Mouse (Mus musculus): ENCODE data around the gene Smyd4. TPM values are rescaled to one million over a fixed set of nuclear protein-coding genes. Genes with fewer than 3 reads are reported as not detected.
A peak's percentile ranks its signal among the peaks of the same experiment; 100 is the strongest.

Gene Smyd4
- polyA plus RNA-seq, 1 experiment: 1.1 TPM

GRCm38 (mm10) chr11:75452812-75453557 lies 104.8 kb downstream of the Smyd4 start:
- Histone ChIP-seq H3K4me3 (replicated peaks; ENCODE audit: control insufficient read depth, low read depth, low read length) (no peak overlapping the region), H3K4me1 (ENCODE audit: control insufficient read depth, insufficient read depth, low read length) (peaks cover 12% of the 10 kb centered on the region), H3K27ac (ENCODE audit: control insufficient read depth, insufficient read depth, low read depth, low read length, poor library complexity) (no peak overlapping the region)
- TF ChIP-seq POLR2A (IDR thresholded peaks at IDR 0.05; ENCODE audit: borderline replicate concordance, control insufficient read depth, low read depth, low read length) (no peak), CTCF (IDR thresholded peaks at IDR 0.05; ENCODE audit: control insufficient read depth, insufficient read depth, low read length) (no peak)
- 91% methylated on average over 31 of the region's 31 CpGs for WGBS

- TF ChIP-seq POLR2A (IDR thresholded peaks at IDR 0.05; ENCODE audit: borderline replicate concordance, control insufficient read depth, low read depth, low read length): peak; percentile 85; the same call in 1 of the 2 replicates
- TF ChIP-seq CTCF (IDR thresholded peaks at IDR 0.05; ENCODE audit: control insufficient read depth, insufficient read depth, low read length): peak; percentile 55
- Histone ChIP-seq H3K4me1 (ENCODE audit: control insufficient read depth, insufficient read depth, low read length) (peaks cover 15% of the 10 kb centered on the region), H3K27ac (ENCODE audit: control insufficient read depth, insufficient read depth, low read depth, low read length, poor library complexity) (peak within 1 kb of the TSS; percentile 66), H3K4me3 (replicated peaks; ENCODE audit: control insufficient read depth, low read depth, low read length) (peak within 1 kb of the TSS; percentile 79)
- WGBS: 3% methylated on average over 56 of the region's 56 CpGs
Measured at GRCm38 (mm10) chr11:75453991-75454930, 106.0 kb downstream of the Smyd4 start, which contains the start of gene Wdr81. Wdr81 (minus strand) TSS chr11:75454717.

Other genes starting within 250 kb of the Smyd4 start
- 0.36 TPM in 1 of 2 replicates, not detected in the other for gene Hic1, start 178.9 kb upstream of the Smyd4 start, polyA plus RNA-seq (2011; ENCODE audit: insufficient read depth, insufficient read length, low replicate concordance, missing spikeins)
- gene Ovca2, start 169.6 kb upstream of the Smyd4 start, polyA plus RNA-seq (2011; ENCODE audit: insufficient read depth, insufficient read length, low replicate concordance, missing spikeins): 5.6 and 20.8 TPM in 2 replicates
- gene Dph1, start 157.2 kb upstream of the Smyd4 start, polyA plus RNA-seq (2011; ENCODE audit: insufficient read depth, insufficient read length, low replicate concordance, missing spikeins): 3.5 and 5.9 TPM in 2 replicates
- 0.65 and 0.85 TPM in 2 replicates for gene Rtn4rl1, start 154.7 kb upstream of the Smyd4 start, polyA plus RNA-seq (2011; ENCODE audit: insufficient read depth, insufficient read length, low replicate concordance, missing spikeins)
- gene Rpa1, start 109 bp upstream of the Smyd4 start, polyA plus RNA-seq (2011; ENCODE audit: insufficient read depth, insufficient read length, low replicate concordance, missing spikeins): 40.3 and 44.6 TPM in 2 replicates
- gene Serpinf1, start 74.3 kb downstream of the Smyd4 start, polyA plus RNA-seq (2011; ENCODE audit: insufficient read depth, insufficient read length, low replicate concordance, missing spikeins): 16.7 and 18.3 TPM in 2 replicates
- 0.70 and 2.2 TPM in 2 replicates for gene Serpinf2, start 91.2 kb downstream of the Smyd4 start, polyA plus RNA-seq (2011; ENCODE audit: insufficient read depth, insufficient read length, low replicate concordance, missing spikeins)
- 21.0 and 33.5 TPM in 2 replicates for gene Wdr81, start 106.3 kb downstream of the Smyd4 start, polyA plus RNA-seq (2011; ENCODE audit: insufficient read depth, insufficient read length, low replicate concordance, missing spikeins)
- 1.2 and 5.0 TPM in 2 replicates for gene Tlcd2, start 113.3 kb downstream of the Smyd4 start, polyA plus RNA-seq (2011; ENCODE audit: insufficient read depth, insufficient read length, low replicate concordance, missing spikeins)
- gene Prpf8, start 138.4 kb downstream of the Smyd4 start, polyA plus RNA-seq (2011; ENCODE audit: insufficient read depth, insufficient read length, low replicate concordance, missing spikeins): 18.5 and 35.4 TPM in 2 replicates
- gene Rilp, start 161.7 kb downstream of the Smyd4 start, polyA plus RNA-seq (2011; ENCODE audit: insufficient read depth, insufficient read length, low replicate concordance, missing spikeins): 1.3 and 3.2 TPM in 2 replicates
- 3.9 and 8.4 TPM in 2 replicates for gene Scarf1, start 165.1 kb downstream of the Smyd4 start, polyA plus RNA-seq (2011; ENCODE audit: insufficient read depth, insufficient read length, low replicate concordance, missing spikeins)
- gene Slc43a2, start 183.3 kb downstream of the Smyd4 start, polyA plus RNA-seq (2011; ENCODE audit: insufficient read depth, insufficient read length, low replicate concordance, missing spikeins): 16.6 and 20.4 TPM in 2 replicates
- 76.6 and 102 TPM in 2 replicates for gene Pitpna, start 239.7 kb downstream of the Smyd4 start, polyA plus RNA-seq (2011; ENCODE audit: insufficient read depth, insufficient read length, low replicate concordance, missing spikeins)

Data from bone marrow, adult 2 months (tissue).